ENCODE assay signal across 8 mouse cellular contexts in the genomic region with DNA sequence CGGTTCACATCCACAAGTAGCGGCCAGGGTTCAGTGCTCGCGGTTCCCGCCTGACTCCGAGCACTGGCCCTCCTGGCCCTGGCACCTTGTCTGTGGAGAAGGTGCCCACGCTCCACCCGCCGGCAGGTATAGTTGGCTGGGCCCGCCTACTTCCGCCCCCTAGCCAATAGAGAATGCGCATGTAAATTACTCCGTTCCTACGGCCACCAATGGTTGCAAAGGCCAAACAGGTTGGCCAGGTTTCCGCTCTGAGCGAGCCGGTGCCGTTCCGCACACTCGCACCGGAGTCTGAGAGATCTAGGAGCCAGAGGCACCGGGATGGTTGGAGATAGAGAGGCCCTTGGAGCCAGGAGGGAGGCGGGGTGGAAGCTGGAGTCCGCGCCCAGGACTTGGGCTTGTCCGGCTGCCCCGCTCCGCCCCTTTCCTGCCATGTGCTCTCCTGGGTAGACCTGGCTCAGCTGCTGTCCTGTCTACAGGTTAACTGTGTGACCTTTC. TPM values are rescaled to one million over a fixed set of nuclear protein-coding genes. Genes with fewer than 3 reads are reported as not detected.
DNase-seq lines count a peak whose midpoint lies in the region; ATAC-seq and TF ChIP-seq lines count a peak whose summit lies in the region.

No protein-coding gene starts in this region.

- in situ Hi-C loops in ES-E14 (cut with MboI; ENCODE audit: low sequenced_read_pairs in 2 of 2, unreplicated experiment in 2 of 2) = no loop called here

- H3K36me3 ChIP-seq in ES-E14 (ENCODE audit: control insufficient read depth, insufficient read depth, low read length, poor library complexity, severe bottlenecking) = no peaks in the 10 kb centered on the region
- no peaks in the 10 kb centered on the region for H3K36me3 ChIP-seq in forebrain, embryonic 14.5 days (ENCODE audit: control insufficient read depth, insufficient read depth, low read length)
- H3K36me3 ChIP-seq in hindbrain, embryonic 15.5 days = no peaks in the 10 kb centered on the region

- H3K27me3 ChIP-seq in forebrain, embryonic 14.5 days (replicated peaks; ENCODE audit: control insufficient read depth, insufficient read depth, low read length) = no peaks in the 10 kb centered on the region
- H3K27me3 ChIP-seq in hindbrain, embryonic 15.5 days = no peaks in the 10 kb centered on the region

- H3K4me1 ChIP-seq in ES-E14 (ENCODE audit: control insufficient read depth in 2 of 2, insufficient read depth in 2 of 2, low read length in 2 of 2, poor library complexity in 1 of 2) = peaks cover 5 to 20% of the 10 kb centered on the region in 2 experiments; a peak in 3 of 4 replicates
- H3K4me1 ChIP-seq in forebrain, embryonic 14.5 days (ENCODE audit: control insufficient read depth, insufficient read depth, low read length) = 0 out of 2 replicates have a peak, but pooled peaks cover 5% of the 10 kb centered on the region
- peaks cover 11% of the 10 kb centered on the region for H3K4me1 ChIP-seq in hindbrain, embryonic 15.5 days (replicated peaks)

- peak overlapping the region; percentile 75 for H3K9ac ChIP-seq in ES-E14 (ENCODE audit: insufficient read depth, low read depth, low read length, poor library complexity, severe bottlenecking)
- H3K9ac ChIP-seq in forebrain, embryonic 14.5 days (ENCODE audit: low read length) = peak overlapping the region; percentile 60
- peak overlapping the region; percentile 52 for H3K9ac ChIP-seq in hindbrain, embryonic 15.5 days

- H3K27ac ChIP-seq in ES-E14 (ENCODE audit: insufficient read depth, low read depth, low read length, poor library complexity, severe bottlenecking) = peak overlapping the region; percentile 78
- no peak overlapping the region for H3K27ac ChIP-seq in forebrain, embryonic 14.5 days (ENCODE audit: low read depth, low read length)
- H3K27ac ChIP-seq in hindbrain, embryonic 15.5 days (replicated peaks) = peak overlapping the region; percentile 68

- peak overlapping the region; percentile 83 for H3K4me2 ChIP-seq in forebrain, embryonic 14.5 days (ENCODE audit: low read length)
- peak overlapping the region; percentile 89 for H3K4me2 ChIP-seq in hindbrain, embryonic 15.5 days

- H3K4me3 ChIP-seq in ES-E14 (ENCODE audit: insufficient read depth in 1 of 2, low read depth in 1 of 2, low read length in 2 of 2, poor library complexity in 1 of 2, severe bottlenecking in 1 of 2) = peak overlapping the region; percentile 67 to 76
- peak overlapping the region; percentile 47 for H3K4me3 ChIP-seq in forebrain, embryonic 14.5 days (ENCODE audit: low read depth, low read length)
- peak overlapping the region; percentile 59 for H3K4me3 ChIP-seq in hindbrain, embryonic 15.5 days

- WGBS in forebrain, embryonic 14.5 days = 1% methylated on average over 28 of the region's 28 CpGs
- WGBS in hindbrain, embryonic 15.5 days = 2% methylated on average over 28 of the region's 28 CpGs

- ATAC-seq in forebrain, embryonic 14.5 days = peak; percentile 78
- peak; percentile 95 for ATAC-seq in hindbrain, embryonic 15.5 days (ENCODE audit: low FRiP score, low read depth)

- H3K9me3 ChIP-seq in ES-E14 (ENCODE audit: control insufficient read depth, insufficient read depth, low read depth, low read length) = no peaks in the 10 kb centered on the region
- no peaks in the 10 kb centered on the region for H3K9me3 ChIP-seq in forebrain, embryonic 14.5 days (replicated peaks; ENCODE audit: control insufficient read depth, low read length)
- H3K9me3 ChIP-seq in hindbrain, embryonic 15.5 days = no peaks in the 10 kb centered on the region

- peak; percentile 72 for DNase-seq in ES-E14 (ENCODE audit: low read depth, low spot score)
- peak; percentile 89 to 92 for DNase-seq in cerebellum, adult 18-20 months
- peak; percentile 64 for DNase-seq in forebrain, embryonic 14.5 days (ENCODE audit: low spot score)
- DNase-seq in layer of hippocampus, postnatal 36 days = peak; percentile 33 to 34
- DNase-seq in lung, postnatal 10 days = peak; percentile 83
- DNase-seq in ovary, postnatal 10 days (ENCODE audit: low spot score) = peak; percentile 36
- peak; percentile 44 to 55 for DNase-seq in thymus, postnatal 36 days

TF ChIP-seq in ES-E14, 5 proteins besides CTCF, POLR2A, EP300 and RAD21:
- no peak for TF ChIP-seq MAFK (IDR thresholded peaks at IDR 0.05; ENCODE audit: insufficient read depth, low read depth, low read length)
- peak; percentile 33; the same call in 1 of the 2 replicates for TF ChIP-seq CHD2 (IDR thresholded peaks at IDR 0.05; ENCODE audit: low read depth, low read length)

RNA-seq across cellular contexts. Expression of a gene that starts 15.7 kb away (rescaled TPM):
- total RNA-seq in ES-E14 (2012; rRNA removed) = 146 and 152 TPM in 2 replicates
- 10.8 and 14.6 TPM in 2 replicates for polyA plus RNA-seq in forebrain, embryonic 14.5 days (2014; fragmentation: Nextera tagmentation; extraction: Ambion mirVana)
- polyA plus RNA-seq in hindbrain, embryonic 15.5 days (2015; fragmentation: Nextera tagmentation; extraction: Ambion mirVana) = 11.8 and 12.0 TPM in 2 replicates
- 100 to 1,000 TPM in 1 of 2 experiments, 10 to 100 TPM in 1; 92.4 to 103 TPM for total RNA-seq in layer of hippocampus, postnatal 36 days (2021)

Comparison
In these comparisons a context has a peak if more than half of its experiments do, and no peak if none do; other contexts are left out.
1. DNase-seq: peak in every context shown above with its lines; median percentile 90 in cerebellum, adult 18-20 months; 83 in lung, postnatal 10 days; 72 in ES-E14; 64 in forebrain, embryonic 14.5 days; 50 in thymus, postnatal 36 days; 36 in ovary, postnatal 10 days; 34 in layer of hippocampus, postnatal 36 days.